Mouse (Mus musculus): ENCODE data around the gene Dusp9.
A peak's percentile ranks its signal among the peaks of the same experiment; 100 is the strongest.

Gene Dusp9

DNA sequence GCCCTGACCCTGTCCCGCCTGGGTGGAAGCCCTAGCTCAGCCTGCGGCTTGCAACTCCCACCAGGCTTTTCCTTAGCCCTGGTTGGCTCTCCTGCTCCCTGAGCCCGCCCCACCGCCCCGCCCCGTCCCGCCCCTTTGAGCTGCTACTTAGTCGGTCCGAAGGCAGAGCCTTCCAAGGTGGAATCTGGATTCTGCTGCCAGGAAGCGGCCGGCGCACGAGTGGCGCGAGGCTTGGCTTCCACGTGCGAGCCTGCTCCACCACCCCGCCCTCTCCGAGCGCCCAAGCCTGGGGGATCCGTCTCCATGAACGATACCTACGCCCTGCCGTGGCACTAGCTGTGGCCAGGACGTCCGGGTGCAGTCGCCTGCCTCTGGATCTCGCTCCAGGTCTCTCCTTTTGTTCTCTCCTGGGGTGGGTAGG is at the start of gene Dusp9:
TSS of gene Dusp9 (plus strand) at position 165 of the 421 bp plus-strand sequence.
- DNase-seq (ENCODE audit: low read depth, low spot score) = peak; percentile 37

DNA sequence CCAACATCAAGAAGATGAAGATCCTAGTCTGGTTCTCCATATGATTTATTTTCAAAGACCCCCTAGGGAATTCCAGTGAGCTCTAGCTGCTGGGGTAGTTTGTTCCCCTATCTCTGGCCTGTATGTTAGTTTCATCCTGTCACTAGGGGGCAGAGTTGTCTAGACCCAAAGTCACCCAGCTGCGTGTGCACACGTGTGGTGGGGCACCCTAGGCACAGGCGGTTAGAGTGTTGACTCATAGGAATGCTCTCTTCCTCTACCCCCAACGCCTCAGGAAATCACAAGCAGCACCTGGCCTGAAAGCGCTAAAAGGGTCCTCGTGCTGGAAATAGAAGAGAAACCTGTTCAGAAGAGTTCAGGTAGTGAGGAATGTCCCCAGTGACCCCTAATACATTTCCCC is 46.0 kb upstream of the Dusp9 start:
- DNase-seq (ENCODE audit: low read depth, low spot score) = peak; percentile 58

DNA sequence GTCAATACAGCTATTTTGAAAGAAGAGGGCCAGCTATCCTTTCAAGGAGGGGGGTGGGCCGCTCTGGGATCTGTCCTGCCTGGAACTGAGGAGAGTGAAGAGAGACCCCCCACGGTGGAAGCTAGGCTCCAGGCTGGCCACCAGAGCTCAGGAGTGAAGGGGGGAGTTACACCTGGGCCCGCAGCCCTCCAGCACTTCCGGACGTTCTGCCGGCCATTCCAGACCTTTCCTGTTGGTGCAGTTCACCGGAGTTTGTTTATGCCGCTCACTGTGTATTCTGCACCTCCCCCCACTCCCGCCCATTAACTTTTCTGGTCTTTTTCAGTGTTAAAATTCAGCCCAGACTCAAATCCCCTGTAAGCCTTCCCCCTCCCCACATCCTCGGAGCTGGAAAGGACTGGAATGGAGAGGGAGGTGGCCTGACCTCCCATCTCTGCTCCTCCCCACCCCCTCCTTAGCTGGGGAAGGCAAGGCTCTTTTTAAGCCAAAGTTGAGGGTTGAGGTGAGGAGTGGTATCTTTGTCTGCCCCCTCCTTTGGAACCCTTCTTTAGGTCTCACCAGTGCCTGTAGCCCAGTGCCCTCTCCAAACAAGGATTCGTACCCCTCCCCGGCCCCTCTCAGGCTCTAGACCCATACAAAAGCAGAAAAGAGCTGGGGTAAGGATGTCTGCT is 44.6 kb upstream of the Dusp9 start:
- DNase-seq (ENCODE audit: low read depth, low spot score) = no peak

DNA sequence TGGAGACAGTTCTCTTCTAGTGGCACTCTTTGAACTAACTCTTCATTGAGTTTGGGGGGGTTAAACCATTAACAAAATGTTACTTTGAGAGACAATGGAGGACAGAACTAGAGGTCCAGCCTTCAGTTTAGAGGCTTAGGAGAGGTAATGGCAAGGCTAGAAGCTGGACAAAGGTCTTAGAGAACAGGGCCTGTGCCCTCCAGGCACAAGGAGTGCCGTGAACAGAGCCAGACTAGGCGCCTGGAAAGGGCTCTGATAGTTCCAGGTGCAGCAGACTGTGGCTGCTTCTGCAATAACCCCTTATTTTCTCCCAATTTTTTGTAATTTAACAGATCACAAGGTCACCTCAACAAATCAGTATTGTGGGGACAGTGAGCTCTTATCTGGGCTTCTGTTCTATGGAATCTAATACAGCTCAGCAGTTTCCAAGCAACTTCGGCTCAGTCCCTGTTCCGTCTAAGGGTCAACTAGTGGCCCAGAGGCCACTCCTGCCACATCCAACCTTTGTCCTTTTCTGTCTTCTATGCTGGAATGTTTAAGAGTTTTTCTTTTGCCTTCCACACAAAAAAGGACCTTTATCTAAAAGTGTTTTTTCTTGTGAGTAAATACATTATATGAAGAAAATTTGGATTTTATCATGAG is 43.8 kb upstream of the Dusp9 start:
- no peak for DNase-seq (ENCODE audit: low read depth, low spot score)

DNA sequence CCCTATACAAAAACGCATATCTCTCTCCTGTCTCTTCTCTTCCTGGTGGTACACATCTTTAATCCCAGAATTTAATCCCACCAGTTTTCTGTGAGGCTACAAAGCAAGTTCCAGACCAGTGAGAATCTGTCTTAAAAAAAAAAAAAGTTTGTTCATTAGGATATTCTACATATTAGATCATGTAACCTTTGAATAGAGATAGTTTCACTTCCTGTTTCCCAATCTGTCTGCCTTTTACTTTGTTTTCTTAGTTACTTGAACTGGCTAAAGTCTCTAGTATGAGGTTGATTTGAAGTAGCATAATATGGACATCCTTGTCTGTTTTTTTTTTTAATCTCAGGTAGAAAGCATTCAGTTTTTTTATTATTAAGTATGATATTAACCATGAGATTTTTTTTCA is 37.8 kb upstream of the Dusp9 start:
- DNase-seq (ENCODE audit: low read depth, low spot score) = no peak

DNA sequence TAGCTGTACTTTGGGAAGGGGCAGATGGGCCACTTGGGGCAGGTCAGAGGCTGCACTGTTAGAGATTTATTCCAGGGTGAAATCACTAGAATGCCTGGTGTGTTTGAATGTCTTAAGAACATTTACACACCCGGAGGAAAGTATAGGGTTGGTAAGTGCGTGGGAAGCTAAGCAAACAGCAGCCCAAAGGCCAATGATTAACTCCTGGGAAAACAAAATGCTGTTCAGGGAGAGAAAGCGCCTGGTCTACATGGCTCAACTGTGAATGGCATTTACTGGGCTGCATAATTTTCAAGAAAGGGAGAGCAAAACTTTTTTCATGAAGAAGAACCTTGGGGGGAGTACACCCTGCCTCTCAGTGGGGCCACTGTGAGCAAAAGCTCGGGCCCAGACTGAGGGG is 25.6 kb upstream of the Dusp9 start:
- peak; percentile 37 for DNase-seq (ENCODE audit: low read depth, low spot score)

DNA sequence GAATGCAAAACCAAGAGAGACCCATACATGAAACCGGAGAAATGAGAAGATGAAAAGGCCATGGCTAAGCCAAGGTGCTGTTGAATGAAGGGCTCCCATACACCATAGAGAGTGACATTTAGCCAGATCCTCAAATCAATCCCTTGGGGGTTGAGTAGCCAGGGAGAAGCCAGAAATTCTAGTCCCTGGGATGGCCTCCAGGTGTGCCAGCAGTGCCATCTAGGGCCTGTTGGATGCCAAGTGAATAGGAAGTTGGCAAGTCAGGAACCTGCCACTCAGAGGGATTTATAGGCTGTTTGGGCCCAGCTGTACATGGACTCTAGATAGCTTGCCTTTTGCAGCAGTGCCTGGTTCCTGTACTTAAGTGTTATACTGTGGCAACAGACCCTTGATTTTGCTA is 23.3 kb upstream of the Dusp9 start:
- DNase-seq (ENCODE audit: low read depth, low spot score) = no peak

DNA sequence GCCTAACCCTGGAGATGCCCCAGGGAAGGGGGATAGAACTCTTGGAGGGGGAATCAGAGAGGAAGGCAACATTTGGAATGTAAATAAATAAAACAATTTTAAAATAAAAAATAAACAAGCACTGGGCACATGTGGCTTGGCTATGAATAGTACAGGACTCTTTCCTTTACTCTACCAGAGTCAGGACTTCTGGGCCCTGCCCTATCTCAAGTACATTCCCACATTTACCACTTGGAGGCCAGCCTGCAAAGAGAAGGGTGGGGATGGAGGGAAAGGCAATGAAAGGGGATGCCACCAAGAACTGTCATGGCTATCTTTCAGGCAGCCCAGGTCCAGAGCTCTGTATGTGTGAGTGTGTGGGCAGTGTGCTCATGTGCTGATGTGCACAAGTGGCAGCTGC is 19.8 kb upstream of the Dusp9 start:
- DNase-seq (ENCODE audit: low read depth, low spot score) = no peak

DNA sequence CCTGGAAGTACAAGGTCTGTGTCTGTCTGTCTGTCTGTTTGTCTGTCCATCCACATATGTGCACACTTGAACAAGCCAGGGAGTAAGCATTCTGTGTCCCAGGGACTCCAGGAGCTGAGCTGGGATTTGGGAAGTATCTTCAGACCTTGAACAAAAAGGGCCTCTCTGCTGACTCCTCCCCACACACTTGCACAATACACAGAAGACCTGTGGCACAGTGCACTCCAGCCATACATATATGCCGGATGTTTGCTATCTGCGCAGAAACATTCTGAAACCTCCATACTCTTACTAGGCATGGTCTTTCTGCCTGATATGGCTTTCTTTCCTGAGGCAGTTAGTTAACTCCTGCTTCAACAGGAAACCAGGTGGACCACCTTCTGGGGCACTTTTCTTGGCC is 19.3 kb upstream of the Dusp9 start:
- no peak for DNase-seq (ENCODE audit: low read depth, low spot score)

DNA sequence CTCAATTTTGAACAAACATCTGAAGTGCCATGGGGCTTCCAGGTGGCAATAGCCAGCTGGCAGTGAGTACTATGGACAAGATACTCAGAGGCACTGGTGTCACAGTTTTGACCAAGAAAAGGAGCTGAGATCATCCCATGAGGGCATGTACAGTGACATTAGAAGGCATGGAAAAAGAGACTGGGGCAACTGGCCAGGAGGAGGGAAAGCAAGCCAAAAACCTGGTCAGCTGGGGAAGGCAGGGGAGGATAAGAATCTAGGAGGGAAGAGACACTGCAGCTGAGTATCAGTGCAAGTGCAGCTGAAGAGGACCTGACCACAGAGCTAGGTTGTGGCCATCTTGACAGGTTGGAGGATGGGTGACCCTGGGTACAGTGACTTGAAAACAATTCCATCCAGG is 12.2 kb upstream of the Dusp9 start:
- DNase-seq (ENCODE audit: low read depth, low spot score) = no peak

DNA sequence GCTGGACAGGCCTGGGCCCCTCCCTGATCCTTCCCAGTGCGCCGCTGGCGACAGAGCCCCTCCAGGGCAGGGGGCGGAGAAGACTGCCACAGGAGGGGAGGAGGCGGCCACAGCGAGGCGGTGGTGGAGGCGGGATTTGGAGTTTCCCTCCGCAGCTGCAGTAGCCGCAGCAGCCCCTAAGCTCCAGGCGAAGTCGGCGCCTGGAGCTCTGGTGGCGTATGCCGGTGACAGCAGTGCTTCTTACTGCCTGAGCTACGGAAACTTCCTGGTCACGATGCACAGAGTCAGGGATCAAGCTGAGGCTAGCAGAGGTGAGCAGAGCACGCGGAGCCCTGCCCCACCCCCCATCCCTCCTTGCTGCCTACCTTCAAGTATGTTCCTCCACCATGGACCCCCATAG is 3.8 kb upstream of the Dusp9 start:
- no peak for DNase-seq (ENCODE audit: low read depth, low spot score)

DNA sequence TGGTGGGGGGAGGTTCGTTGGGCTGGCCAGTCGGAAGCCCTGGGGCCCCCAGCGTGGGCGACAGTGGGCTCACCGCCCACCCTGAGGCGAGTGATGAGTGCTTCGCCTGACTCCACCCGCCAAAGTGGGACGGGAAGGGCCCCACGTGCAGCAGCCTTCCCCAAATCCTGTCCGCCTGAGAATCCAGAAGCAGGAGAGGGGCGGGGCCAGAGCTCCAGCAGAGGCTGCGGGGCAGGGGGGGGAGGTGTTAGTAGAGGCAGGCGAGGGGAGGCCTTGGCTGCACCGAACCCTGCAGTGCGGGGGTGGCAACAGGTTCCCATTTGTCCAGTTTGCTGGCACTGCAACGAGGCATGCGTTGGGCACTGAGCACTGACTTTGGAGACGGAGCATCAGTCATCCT is 1.8 kb upstream of the Dusp9 start:
- no peak for DNase-seq (ENCODE audit: low read depth, low spot score)

DNA sequence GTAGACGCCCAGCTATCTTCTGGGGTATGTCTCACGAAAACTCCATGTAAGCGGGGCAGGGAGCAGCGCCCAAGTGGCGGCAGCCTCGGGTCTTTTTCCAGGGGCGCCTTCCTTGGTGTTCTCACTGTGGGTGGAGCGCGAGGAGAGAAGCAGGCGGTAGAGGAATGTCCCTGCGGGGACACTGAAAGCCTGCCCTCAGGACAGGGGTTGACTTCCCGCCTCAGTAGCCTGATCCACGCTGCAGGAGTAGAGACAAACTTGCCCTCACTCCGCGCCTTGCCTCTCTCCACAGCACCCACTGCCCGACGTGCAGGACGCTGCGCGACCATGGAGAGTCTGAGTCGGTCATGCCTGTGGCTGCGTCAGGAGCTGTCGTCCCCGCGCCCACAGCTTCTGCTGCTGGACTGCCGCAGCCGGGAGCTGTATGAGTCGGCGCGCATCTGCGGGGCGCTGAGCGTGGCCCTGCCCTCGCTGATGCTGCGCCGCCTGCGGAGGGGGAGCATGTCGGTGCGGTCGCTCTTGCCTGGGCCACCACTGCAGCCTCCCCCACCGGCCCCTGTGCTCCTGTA is 766 bp downstream of the Dusp9 start:
- DNase-seq (ENCODE audit: low read depth, low spot score) = peak; percentile 40

DNA sequence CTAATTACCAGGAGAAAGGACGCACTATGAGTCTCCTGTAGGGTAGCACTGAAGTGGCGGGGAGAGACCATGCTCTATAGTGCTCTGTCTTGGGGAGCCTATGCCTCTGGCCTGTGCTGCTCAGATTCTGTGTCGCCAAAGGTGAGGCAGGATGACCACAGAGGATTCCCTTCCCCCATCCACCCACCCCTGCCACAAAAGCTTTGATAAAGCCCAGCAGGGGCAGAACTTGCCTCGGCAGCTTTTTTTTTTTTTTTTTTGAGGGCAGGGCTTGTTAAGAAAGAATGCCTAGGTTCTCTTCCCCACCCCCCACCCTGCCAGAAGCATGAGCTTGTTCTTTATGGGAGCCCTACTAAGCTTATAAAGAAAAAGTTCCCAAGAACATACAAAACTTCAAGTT is 5.9 kb downstream of the Dusp9 start:
- DNase-seq (ENCODE audit: low read depth, low spot score) = no peak

DNA sequence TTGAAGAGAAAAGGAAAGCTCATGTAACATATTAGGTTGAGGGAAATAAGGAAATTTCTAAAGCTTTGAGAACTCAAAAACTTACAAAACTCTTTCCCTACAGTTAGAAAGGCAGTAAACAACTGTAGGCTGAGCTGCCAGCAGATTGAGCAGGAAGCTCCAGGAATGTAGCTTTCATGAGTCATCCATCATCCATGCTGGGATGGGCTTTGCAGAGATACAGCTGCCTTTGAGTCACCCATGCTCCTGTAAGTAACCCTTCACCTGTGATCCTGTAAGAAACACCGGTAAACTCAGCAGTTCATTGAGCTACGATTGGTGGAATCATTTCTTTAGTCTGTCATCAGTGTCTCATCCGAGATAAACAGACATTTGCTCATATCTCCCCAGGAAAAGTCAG is 11.7 kb downstream of the Dusp9 start:
- DNase-seq (ENCODE audit: low read depth, low spot score) = no peak

DNA sequence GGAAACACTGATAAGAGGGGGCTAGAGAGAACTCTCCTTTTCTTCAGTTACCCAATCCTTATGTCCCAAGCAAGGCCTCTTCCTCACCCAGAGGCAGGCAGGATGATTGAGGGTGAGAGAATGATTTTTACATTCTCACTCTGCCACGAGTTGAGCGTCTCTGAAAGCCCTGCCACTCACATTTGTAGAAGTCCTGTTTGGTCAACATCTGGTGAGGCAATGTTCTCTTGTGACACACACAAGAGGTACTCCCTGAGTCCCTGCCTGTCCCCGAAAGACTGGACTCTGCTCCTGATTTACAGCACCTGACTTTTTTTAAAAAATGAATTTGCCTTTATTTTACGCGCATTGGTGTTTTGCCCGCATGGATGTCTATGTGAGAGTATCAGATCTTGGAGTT is 14.2 kb downstream of the Dusp9 start:
- DNase-seq (ENCODE audit: low read depth, low spot score) = no peak

DNA sequence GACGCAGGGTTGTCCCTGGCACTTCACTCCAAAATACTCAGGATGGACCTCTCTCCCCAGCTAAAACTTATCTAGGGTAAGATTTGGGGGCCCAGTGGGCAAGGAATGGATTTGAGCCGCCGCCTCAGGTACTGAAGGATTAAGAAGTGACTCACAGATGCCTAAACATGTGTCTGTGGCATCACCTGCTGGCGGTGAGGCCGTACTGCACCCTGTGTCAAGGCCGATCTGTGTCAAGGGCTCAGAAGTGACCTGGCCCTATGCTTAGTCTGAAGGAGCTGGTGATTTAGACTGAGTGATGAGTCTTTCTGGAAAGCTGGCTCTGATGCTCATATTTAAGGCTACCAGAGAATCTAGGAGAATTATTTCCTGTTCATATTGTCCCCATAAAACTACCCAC is 15.0 kb downstream of the Dusp9 start:
- DNase-seq (ENCODE audit: low read depth, low spot score) = peak; percentile 86

DNA sequence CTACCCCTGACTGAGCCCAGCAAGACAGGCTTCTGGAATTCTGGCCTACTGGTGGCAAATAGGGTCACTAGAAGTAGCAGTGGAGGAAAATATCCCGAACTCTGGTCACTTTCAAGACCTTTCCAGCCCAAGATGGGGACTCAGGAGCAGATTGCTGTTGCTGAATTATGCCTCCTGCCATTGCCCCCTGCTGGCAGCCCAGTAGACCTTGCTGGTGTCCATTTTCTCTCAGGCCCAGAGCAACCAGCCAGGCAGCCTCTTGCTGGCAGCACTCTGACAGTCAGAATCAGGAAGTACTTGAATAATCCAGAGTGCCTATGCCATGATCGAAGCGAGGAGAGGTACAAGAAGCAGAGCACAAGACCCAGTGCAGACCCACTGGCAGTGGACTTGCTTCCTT is 16.3 kb downstream of the Dusp9 start:
- DNase-seq (ENCODE audit: low read depth, low spot score) = peak; percentile 52

DNA sequence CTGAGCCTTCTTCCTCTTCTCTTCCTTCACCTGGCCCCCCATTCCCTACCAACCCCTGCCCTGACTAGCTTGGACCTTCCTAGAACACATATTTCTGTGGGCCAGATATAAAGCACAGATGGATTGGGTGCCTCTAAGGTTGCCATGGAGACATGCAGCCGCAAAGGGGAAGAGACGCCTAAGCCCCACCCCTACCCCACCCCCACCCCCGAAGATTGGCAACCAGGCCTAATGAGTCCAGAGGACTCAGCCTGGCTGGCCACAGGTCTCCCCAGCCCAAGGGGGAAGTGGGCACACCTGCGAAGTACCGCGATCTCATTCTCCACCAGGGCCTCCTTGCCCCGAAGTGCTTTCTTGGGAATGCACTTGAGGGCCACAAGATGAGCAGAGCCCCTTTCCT is 19.2 kb downstream of the Dusp9 start:
- DNase-seq (ENCODE audit: low read depth, low spot score) = peak; percentile 60

DNA sequence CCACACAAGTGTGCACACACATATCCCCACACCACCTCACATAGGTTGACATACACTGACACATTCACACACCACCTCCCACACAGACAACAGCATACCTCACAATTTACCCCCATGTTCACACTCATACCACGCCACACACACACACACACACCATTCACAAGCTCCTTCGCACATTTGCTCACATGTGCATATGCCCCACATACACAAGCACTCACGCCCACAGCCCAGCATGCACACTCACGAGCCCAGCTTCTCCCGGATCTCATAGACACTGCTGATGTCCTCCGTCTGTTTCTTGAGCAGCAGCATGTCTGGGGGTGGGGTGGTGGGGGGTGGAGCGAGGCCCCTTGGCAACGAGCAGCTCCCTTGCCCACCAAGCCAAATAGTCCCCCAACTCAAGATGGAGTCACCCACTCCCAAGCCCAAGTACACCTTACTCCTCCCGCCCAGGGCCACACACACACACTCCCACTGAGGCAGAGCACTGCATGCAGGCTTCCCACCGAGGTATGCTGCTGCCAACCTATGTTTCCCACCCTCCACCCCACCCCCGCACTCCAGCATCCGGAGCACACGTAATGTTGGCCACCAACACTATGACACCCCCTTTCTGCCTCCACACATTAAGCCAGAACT is 19.8 kb downstream of the Dusp9 start:
- peak; percentile 77 for DNase-seq (ENCODE audit: low read depth, low spot score)

DNA sequence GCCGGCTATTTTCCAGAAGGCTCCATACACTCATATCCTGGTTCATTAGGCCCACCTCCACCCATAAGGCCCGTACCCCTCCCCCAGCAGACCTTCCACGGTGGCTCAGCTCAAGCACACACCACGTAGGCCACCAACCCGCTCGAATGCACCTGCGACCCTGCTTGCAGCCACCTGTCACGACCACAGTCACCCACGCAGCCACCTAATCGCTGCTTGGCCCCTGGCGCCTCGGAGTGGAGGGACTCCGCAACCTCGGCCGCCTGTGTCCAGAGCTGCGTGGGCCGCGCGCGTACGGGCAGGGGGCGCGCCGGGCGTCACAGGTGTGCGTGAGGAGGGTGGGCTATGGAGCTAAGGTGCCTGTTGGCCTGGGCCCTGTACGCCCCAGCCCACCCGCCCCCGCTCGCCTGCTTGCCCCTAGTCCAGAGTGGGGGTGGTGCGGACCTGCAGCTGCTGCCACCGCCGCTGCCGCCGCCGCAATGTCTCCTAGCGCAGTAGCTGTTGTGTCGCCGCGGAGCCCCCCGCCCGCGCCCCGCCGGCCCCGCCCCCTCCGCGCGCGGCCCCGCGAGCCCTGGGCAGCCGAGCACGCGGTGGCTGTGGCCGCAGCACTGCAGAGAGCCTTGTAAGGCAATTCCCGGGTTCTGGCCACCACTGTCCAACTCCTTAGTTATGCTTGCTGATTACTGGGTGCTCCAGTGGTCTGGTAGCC is 20.5 kb downstream of the Dusp9 start, which contains the start of gene Pnck:
TSS of gene Pnck (minus strand) at position 543 of the 709 bp plus-strand sequence.
- no peak for DNase-seq (ENCODE audit: low read depth, low spot score)

DNA sequence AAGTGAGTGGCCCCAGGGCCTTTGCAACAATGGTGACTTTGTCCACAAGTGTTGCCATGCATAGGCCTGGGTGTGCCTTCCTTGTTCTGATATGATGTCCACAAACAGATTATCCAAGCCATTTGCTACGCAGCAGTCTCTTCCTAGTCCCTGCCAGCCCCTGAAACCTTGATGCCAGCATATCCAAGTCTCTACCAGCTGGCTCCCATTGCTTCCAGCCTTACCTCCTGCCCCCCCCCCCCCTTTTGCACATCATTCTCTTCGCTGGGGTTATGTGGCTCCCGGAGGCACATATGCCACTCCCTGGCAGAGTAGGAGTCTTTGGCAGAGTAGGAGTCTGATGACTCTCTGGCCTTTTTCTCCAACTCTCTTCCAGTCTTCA is 21.1 kb downstream of the Dusp9 start:
- peak; percentile 59 for DNase-seq (ENCODE audit: low read depth, low spot score)

Measured in brain, adult 2 months (tissue).